ENCODE assay signal across 12 mouse cellular contexts in the genomic region with DNA sequence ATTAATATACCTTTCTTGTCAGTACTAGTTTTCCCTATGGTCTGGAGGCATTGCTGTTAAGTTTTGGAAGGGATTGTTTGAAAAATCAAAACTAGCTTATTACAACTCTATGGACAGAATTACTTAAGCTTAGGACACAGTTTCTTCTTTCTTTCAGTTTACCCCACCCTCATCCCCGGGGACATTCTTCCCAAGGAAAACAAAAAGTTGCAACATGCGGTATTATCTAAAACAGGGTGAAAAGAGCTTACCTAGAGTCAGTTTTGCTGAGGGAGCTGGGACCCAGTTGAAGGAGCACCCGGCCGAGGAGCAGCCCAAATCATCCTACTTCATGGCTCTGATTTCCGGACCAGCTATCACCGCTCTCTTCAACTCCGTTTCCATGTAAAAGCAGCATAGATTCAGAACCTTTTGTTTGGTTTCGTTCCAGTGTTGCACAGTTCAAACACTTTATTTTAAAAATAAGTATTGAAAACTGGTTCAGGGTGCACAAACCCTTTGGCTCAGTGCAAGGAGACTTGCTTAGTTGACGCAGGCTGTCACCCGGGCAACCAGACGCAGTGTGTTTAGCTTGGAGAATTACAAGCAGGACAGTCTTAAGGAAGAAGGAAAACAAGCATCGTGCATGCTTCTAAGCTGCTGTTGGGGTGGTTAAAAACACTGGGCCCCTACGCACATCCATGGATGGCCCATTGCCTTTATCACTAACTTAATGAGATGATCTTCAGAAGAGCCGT. TPM values are rescaled to one million over a fixed set of nuclear protein-coding genes. Genes with fewer than 3 reads are reported as not detected.
DNase-seq lines count a peak whose midpoint lies in the region; ATAC-seq and TF ChIP-seq lines count a peak whose summit lies in the region.
"Had no signal": no experiment of that assay in that cellular context is flagged by ENCODE, and none has a peak within 500 bp of the region (broad histone marks: within the 10 kb centered on the region; RNA-seq: fewer than 3 reads in every experiment).

A gene (minus strand): TSS at position 546 of the 737 bp plus-strand sequence.

- H3K36me3 ChIP-seq in midbrain, postnatal 0 days (ENCODE audit: insufficient read depth, low read length): no peaks in the 10 kb centered on the region
- H3K36me3 ChIP-seq: embryonic facial prominence, embryonic 15.5 days had no signal

- H3K4me1 ChIP-seq in cerebellum, adult 2 months (ENCODE audit: control insufficient read depth, insufficient read depth, low read length): no peaks in the 10 kb centered on the region
- no peaks in the 10 kb centered on the region for H3K4me1 ChIP-seq in midbrain, postnatal 0 days (ENCODE audit: insufficient read depth, low read length)
- H3K4me1 ChIP-seq: embryonic facial prominence, embryonic 15.5 days had no signal

- H3K9ac ChIP-seq in midbrain, postnatal 0 days (replicated peaks; ENCODE audit: low read length, poor library complexity, severe bottlenecking): no peak within 1 kb of the TSS
- H3K9ac ChIP-seq: embryonic facial prominence, embryonic 15.5 days had no signal

- peak within 1 kb of the TSS; percentile 30; the same call in 1 of the 2 replicates for H3K4me2 ChIP-seq in midbrain, postnatal 0 days (ENCODE audit: low read depth, low read length, poor library complexity, severe bottlenecking)
- H3K4me2 ChIP-seq: embryonic facial prominence, embryonic 15.5 days; heart, embryonic 11.5 days had no signal

- no peak for TF ChIP-seq POLR2A in cerebellum, adult 2 months (IDR thresholded peaks at IDR 0.05; ENCODE audit: borderline replicate concordance, insufficient read depth, low read length)

- H3K4me3 ChIP-seq in cerebellum, adult 2 months (replicated peaks; ENCODE audit: insufficient read depth, low read depth, low read length): peak within 1 kb of the TSS; percentile 15
- no peak within 1 kb of the TSS for H3K4me3 ChIP-seq in midbrain, postnatal 0 days (ENCODE audit: low read depth, low read length)
- H3K4me3 ChIP-seq: embryonic facial prominence, embryonic 15.5 days had no signal

- H3K27ac ChIP-seq in cerebellum, adult 2 months (ENCODE audit: insufficient read depth, low read length): no peak within 1 kb of the TSS
- no peak within 1 kb of the TSS for H3K27ac ChIP-seq in midbrain, postnatal 0 days (ENCODE audit: low read depth, low read length)
- H3K27ac ChIP-seq: embryonic facial prominence, embryonic 15.5 days had no signal

- no peak for TF ChIP-seq CTCF in cerebellum, adult 2 months (IDR thresholded peaks at IDR 0.05; ENCODE audit: borderline replicate concordance, insufficient read depth, low read depth, low read length)
- TF ChIP-seq CTCF in midbrain, postnatal 0 days (IDR thresholded peaks at IDR 0.05): no peak

- H3K27me3 ChIP-seq in cerebellum, adult 2 months (ENCODE audit: control insufficient read depth, insufficient read depth, low read length): no peaks in the 10 kb centered on the region
- no peaks in the 10 kb centered on the region for H3K27me3 ChIP-seq in midbrain, postnatal 0 days (ENCODE audit: insufficient read depth, low read length)
- H3K27me3 ChIP-seq: embryonic facial prominence, embryonic 15.5 days; Patski had no signal

- WGBS in cerebellum, adult 2 months: 61% methylated on average over 14 of the region's 14 CpGs
- 57% methylated on average over 14 of the region's 14 CpGs for WGBS in midbrain, postnatal 0 days

- no peaks in the 10 kb centered on the region for H3K9me3 ChIP-seq in midbrain, postnatal 0 days (ENCODE audit: low read length)
- H3K9me3 ChIP-seq: embryonic facial prominence, embryonic 15.5 days had no signal

- ATAC-seq in midbrain, postnatal 0 days (ENCODE audit: low FRiP score): no peak
- no peak for ATAC-seq in megakaryocyte-erythroid progenitor cell, adult 5-6 weeks (replicated peaks; ENCODE audit: low FRiP score, low TSS enrichment, poor library complexity, severe bottlenecking)
- ATAC-seq: Patski had no signal

- DNase-seq in cerebellum, adult 2 months: no peak
- no peak for DNase-seq in cerebellum, postnatal 36 days
- peak; percentile 29 for DNase-seq in layer of hippocampus, adult 11-12 months (ENCODE audit: low spot score)
- no peak for DNase-seq in layer of hippocampus, adult 9-10 months (ENCODE audit: low spot score)
- DNase-seq in layer of hippocampus, adult 18-20 months (ENCODE audit: low spot score in 2 of 2): peak; percentile 27 to 61
- peak; percentile 45 for DNase-seq in midbrain, postnatal 0 days (ENCODE audit: low spot score)
- DNase-seq in yolk sac, embryonic 10.5 days (ENCODE audit: low spot score): no peak

RNA-seq across cellular contexts. Expression of the gene that starts here (rescaled TPM):
- 1.6 and 2.1 TPM in 2 replicates for polyA plus RNA-seq in cerebellum, adult 2 months (2012; rRNA removed)
- 10 to 100 TPM in 1 of 2 experiments, 1 to 10 TPM in 1; 10.0 to 10.2 TPM for total RNA-seq in layer of hippocampus, adult 18-20 months (2021)
- 2.0 and 3.9 TPM in 2 replicates for total RNA-seq in midbrain, postnatal 0 days (2014; rRNA removed)
- 0.74 and 0.98 TPM in 2 replicates for polyA plus RNA-seq in midbrain, postnatal 0 days (2015; fragmentation: Nextera tagmentation; extraction: Ambion mirVana)
- total RNA-seq in megakaryocyte-erythroid progenitor cell, adult 5-6 weeks (2014; fragmentation: Nextera tagmentation): 0.24 TPM in 1 of 2 replicates, not detected in the other
- not detected in 2 replicates for total RNA-seq in megakaryocyte-erythroid progenitor cell, adult 5-6 weeks (2017)
- polyA plus RNA-seq: heart, embryonic 11.5 days; intestine, embryonic 14.5 days; Patski had no signal

Comparison
In these comparisons a context has a peak if more than half of its experiments do, and no peak if none do; other contexts are left out.
1. DNase-seq: peak in layer of hippocampus, adult 11-12 months (single experiment), layer of hippocampus, adult 18-20 months (2 of 2) and midbrain, postnatal 0 days (single experiment); none in cerebellum, adult 2 months (0 of 2), cerebellum, postnatal 36 days (0 of 2), layer of hippocampus, adult 9-10 months (single experiment) and yolk sac, embryonic 10.5 days (single experiment).